In genomic region chr6:91304172-91304571, GRCm38 (mm10) we compare ENCODE assay signal across 24 mouse cellular contexts.
DNase-seq lines count a peak whose midpoint lies in the region; ATAC-seq and TF ChIP-seq lines count a peak whose summit lies in the region.
"Had no signal": no experiment of that assay in that cellular context is flagged by ENCODE, and none has a peak within 500 bp of the region (broad histone marks: within the 10 kb centered on the region; RNA-seq: fewer than 3 reads in every experiment).

No protein-coding gene starts in this region.

- no peaks in the 10 kb centered on the region for H3K36me3 ChIP-seq in heart, embryonic 11.5 days (ENCODE audit: control insufficient read depth, insufficient read depth, low read length)
- H3K36me3 ChIP-seq in hindbrain, embryonic 10.5 days: no peaks in the 10 kb centered on the region
- H3K36me3 ChIP-seq in hindbrain, embryonic 13.5 days: no peaks in the 10 kb centered on the region
- H3K36me3 ChIP-seq in midbrain, embryonic 11.5 days (ENCODE audit: control insufficient read depth, insufficient read depth, low read length): no peaks in the 10 kb centered on the region
- no peaks in the 10 kb centered on the region for H3K36me3 ChIP-seq in midbrain, embryonic 13.5 days
- H3K36me3 ChIP-seq: embryonic facial prominence, embryonic 10.5 days; embryonic facial prominence, embryonic 12.5 days; forebrain, embryonic 12.5 days; G1E had no signal

- H3K27ac ChIP-seq in cerebellum, adult 2 months (ENCODE audit: insufficient read depth, low read length): no peak overlapping the region
- no peak overlapping the region for H3K27ac ChIP-seq in heart, embryonic 11.5 days (ENCODE audit: low read depth, low read length)
- peak overlapping the region; percentile 87 for H3K27ac ChIP-seq in hindbrain, embryonic 10.5 days
- H3K27ac ChIP-seq in hindbrain, embryonic 13.5 days: no peak overlapping the region
- no peak overlapping the region for H3K27ac ChIP-seq in midbrain, embryonic 11.5 days (ENCODE audit: low read depth, low read length)
- H3K27ac ChIP-seq in midbrain, embryonic 13.5 days: no peak overlapping the region
- H3K27ac ChIP-seq: embryonic facial prominence, embryonic 10.5 days; embryonic facial prominence, embryonic 12.5 days had no signal

- peak; percentile 61; the same call in 1 of the 2 replicates for ATAC-seq in heart, embryonic 11.5 days (replicated peaks; ENCODE audit: insufficient number of reproducible peaks, low FRiP score, low TSS enrichment)
- no peak for ATAC-seq in hindbrain, embryonic 13.5 days (ENCODE audit: low FRiP score)
- ATAC-seq in midbrain, embryonic 11.5 days (ENCODE audit: low FRiP score): no peak
- ATAC-seq in midbrain, embryonic 13.5 days: no peak
- ATAC-seq: activated CD4-positive, CD25-positive, alpha-beta regulatory T cell, adult 4 months; CD4-positive, CD25-positive, alpha-beta regulatory T cell, adult 4 months; forebrain, embryonic 14.5 days; forebrain, postnatal 0 days; Patski had no signal

- no peak overlapping the region for H3K9ac ChIP-seq in heart, embryonic 11.5 days (ENCODE audit: low read depth, low read length)
- no peak overlapping the region for H3K9ac ChIP-seq in hindbrain, embryonic 13.5 days
- no peak overlapping the region for H3K9ac ChIP-seq in midbrain, embryonic 11.5 days (ENCODE audit: low read length)
- no peak overlapping the region for H3K9ac ChIP-seq in midbrain, embryonic 13.5 days (replicated peaks)
- H3K9ac ChIP-seq: embryonic facial prominence, embryonic 12.5 days; forebrain, embryonic 12.5 days; forebrain, postnatal 0 days had no signal

- WGBS in cerebellum, adult 2 months: 91% methylated on average over 4 of the region's 4 CpGs
- 31% methylated on average over 4 of the region's 4 CpGs for WGBS in heart, embryonic 11.5 days (ENCODE audit: insufficient replicate concordance)
- WGBS in hindbrain, embryonic 10.5 days: 81% methylated on average over 4 of the region's 4 CpGs
- 74% methylated on average over 4 of the region's 4 CpGs for WGBS in hindbrain, embryonic 13.5 days
- WGBS in midbrain, embryonic 11.5 days: 83% methylated on average over 4 of the region's 4 CpGs
- WGBS in midbrain, embryonic 13.5 days: 87% methylated on average over 4 of the region's 4 CpGs

- H3K4me3 ChIP-seq in cerebellum, adult 2 months (replicated peaks; ENCODE audit: insufficient read depth, low read depth, low read length): no peak overlapping the region
- no peak overlapping the region for H3K4me3 ChIP-seq in heart, embryonic 11.5 days (ENCODE audit: low read depth, low read length)
- H3K4me3 ChIP-seq in hindbrain, embryonic 10.5 days: no peak overlapping the region
- H3K4me3 ChIP-seq in hindbrain, embryonic 13.5 days: no peak overlapping the region
- H3K4me3 ChIP-seq in midbrain, embryonic 11.5 days (ENCODE audit: low read depth, low read length): no peak overlapping the region
- no peak overlapping the region for H3K4me3 ChIP-seq in midbrain, embryonic 13.5 days (replicated peaks)
- H3K4me3 ChIP-seq: embryonic facial prominence, embryonic 10.5 days; embryonic facial prominence, embryonic 12.5 days; forebrain, embryonic 12.5 days had no signal

- DNase-seq in cerebellum, adult 11-12 months: peak; percentile 1
- DNase-seq in cerebellum, adult 2 months: no peak
- no peak for DNase-seq in heart, postnatal 10 days
- no peak for DNase-seq in hindbrain, embryonic 10.5 days (ENCODE audit: low spot score)
- DNase-seq in midbrain, embryonic 11.5 days (ENCODE audit: low spot score, missing footprints): peak; percentile 62
- DNase-seq: adrenal gland, adult 8-10 months; adrenal gland, postnatal 14 days; adrenal gland, postnatal 36 days; B cell, adult 2 months; cerebellum, adult 18-20 months; cerebellum, adult 9-10 months; cerebellum, postnatal 10 days; forebrain, postnatal 0 days had no signal

- intact Hi-C loops in heart, postnatal 10 days (cut with DNase I): no loop called here

- H3K9me3 ChIP-seq in heart, embryonic 11.5 days (replicated peaks; ENCODE audit: control insufficient read depth, low read length): no peaks in the 10 kb centered on the region
- no peaks in the 10 kb centered on the region for H3K9me3 ChIP-seq in hindbrain, embryonic 10.5 days
- H3K9me3 ChIP-seq in hindbrain, embryonic 13.5 days: no peaks in the 10 kb centered on the region
- H3K9me3 ChIP-seq in midbrain, embryonic 11.5 days (ENCODE audit: control insufficient read depth, low read length): no peaks in the 10 kb centered on the region
- no peaks in the 10 kb centered on the region for H3K9me3 ChIP-seq in midbrain, embryonic 13.5 days
- H3K9me3 ChIP-seq: embryonic facial prominence, embryonic 10.5 days; embryonic facial prominence, embryonic 12.5 days; forebrain, embryonic 12.5 days; G1E had no signal

- no peaks in the 10 kb centered on the region for H3K27me3 ChIP-seq in cerebellum, adult 2 months (ENCODE audit: control insufficient read depth, insufficient read depth, low read length)
- H3K27me3 ChIP-seq in heart, embryonic 11.5 days (ENCODE audit: control insufficient read depth, insufficient read depth, low read length): peaks cover 25% of the 10 kb centered on the region
- H3K27me3 ChIP-seq in hindbrain, embryonic 10.5 days (ENCODE audit: insufficient read depth, poor library complexity, severe bottlenecking): no peaks in the 10 kb centered on the region
- H3K27me3 ChIP-seq in hindbrain, embryonic 13.5 days: no peaks in the 10 kb centered on the region
- H3K27me3 ChIP-seq in midbrain, embryonic 11.5 days (ENCODE audit: control insufficient read depth, insufficient read depth, low read length): no peaks in the 10 kb centered on the region
- H3K27me3 ChIP-seq in midbrain, embryonic 13.5 days: no peaks in the 10 kb centered on the region
- H3K27me3 ChIP-seq: embryonic facial prominence, embryonic 12.5 days; forebrain, embryonic 12.5 days; Patski had no signal

- no peak for TF ChIP-seq POLR2A in cerebellum, adult 2 months (IDR thresholded peaks at IDR 0.05; ENCODE audit: borderline replicate concordance, insufficient read depth, low read length)

- H3K4me1 ChIP-seq in cerebellum, adult 2 months (ENCODE audit: control insufficient read depth, insufficient read depth, low read length): peaks cover 4% of the 10 kb centered on the region; the same call in 1 of the 2 replicates
- no peaks in the 10 kb centered on the region for H3K4me1 ChIP-seq in heart, embryonic 11.5 days (ENCODE audit: control insufficient read depth, insufficient read depth, low read length)
- peaks cover 40% of the 10 kb centered on the region for H3K4me1 ChIP-seq in hindbrain, embryonic 10.5 days (replicated peaks)
- peaks cover 37% of the 10 kb centered on the region for H3K4me1 ChIP-seq in hindbrain, embryonic 13.5 days (replicated peaks)
- peaks cover 29% of the 10 kb centered on the region for H3K4me1 ChIP-seq in midbrain, embryonic 11.5 days (ENCODE audit: control insufficient read depth, insufficient read depth, low read length)
- peaks cover 36% of the 10 kb centered on the region for H3K4me1 ChIP-seq in midbrain, embryonic 13.5 days (replicated peaks)

- TF ChIP-seq CTCF in cerebellum, adult 2 months (IDR thresholded peaks at IDR 0.05; ENCODE audit: borderline replicate concordance, insufficient read depth, low read depth, low read length): no peak

- H3K4me2 ChIP-seq in heart, embryonic 11.5 days: no peak overlapping the region
- no peak overlapping the region for H3K4me2 ChIP-seq in hindbrain, embryonic 13.5 days
- H3K4me2 ChIP-seq in midbrain, embryonic 11.5 days: no peak overlapping the region
- no peak overlapping the region for H3K4me2 ChIP-seq in midbrain, embryonic 13.5 days (replicated peaks)
- H3K4me2 ChIP-seq: embryonic facial prominence, embryonic 12.5 days; forebrain, embryonic 12.5 days had no signal

Comparison
In these comparisons a context has a peak if more than half of its experiments do, and no peak if none do; other contexts are left out.
1. DNase-seq: peak in cerebellum, adult 11-12 months (single experiment) and midbrain, embryonic 11.5 days (single experiment); none in cerebellum, adult 2 months (0 of 2), heart, postnatal 10 days (0 of 2) and hindbrain, embryonic 10.5 days (single experiment).